Mouse (Mus musculus) liver, adult (tissue): ENCODE measurements around the gene Irf2bp2.

ENCODE experiments used
- GATA4 ChIP-seq: IDR thresholded peaks from 2 replicates; pipeline ENCODE4 v1.6.1; 2014; ENCODE audit warnings: mild to moderate bottlenecking, low read length; ENCODE audit not compliant: insufficient replicate concordance

The Irf2bp2 gene

DNA sequence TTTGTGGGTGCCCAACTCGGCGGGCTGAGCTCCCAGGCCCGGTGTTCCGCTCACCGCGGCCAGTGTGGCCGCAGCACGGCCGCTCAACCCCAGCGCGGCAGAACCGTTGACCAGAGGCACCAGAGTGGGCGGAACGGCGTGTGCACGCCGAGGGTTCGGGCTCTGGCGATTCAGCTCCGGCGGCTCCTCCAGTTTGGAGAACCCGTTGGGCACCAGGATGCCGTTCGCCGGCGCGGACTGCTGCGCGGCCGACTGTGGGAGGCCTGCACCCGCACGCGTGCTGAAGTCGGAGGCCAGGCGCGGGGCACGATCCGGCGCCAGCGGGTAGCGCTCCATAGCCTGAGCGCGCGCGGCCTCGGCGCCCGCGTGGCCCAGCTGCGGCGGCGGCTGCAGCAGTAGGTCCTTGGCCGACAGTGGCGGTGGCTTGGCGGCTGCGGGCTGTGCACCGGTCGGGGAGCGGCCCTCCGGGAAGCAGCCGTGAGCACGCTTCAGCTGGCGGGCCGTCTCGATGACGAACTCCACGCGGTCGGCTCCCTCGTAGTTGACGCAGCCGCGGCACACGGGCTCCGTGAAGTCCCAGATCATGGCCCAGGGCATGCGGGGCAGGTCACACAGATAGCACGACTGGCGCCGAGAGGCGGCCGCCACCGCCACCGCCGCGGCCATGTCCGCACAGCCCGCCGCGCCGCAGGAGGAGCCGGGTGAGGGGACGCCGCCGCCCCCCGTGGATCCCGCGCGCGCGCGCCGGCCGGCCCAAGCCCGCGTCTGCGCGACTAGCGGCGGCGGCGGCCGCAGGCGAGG, 815 bp downstream of the Irf2bp2 start:
- TF ChIP-seq GATA4 = no peak

DNA sequence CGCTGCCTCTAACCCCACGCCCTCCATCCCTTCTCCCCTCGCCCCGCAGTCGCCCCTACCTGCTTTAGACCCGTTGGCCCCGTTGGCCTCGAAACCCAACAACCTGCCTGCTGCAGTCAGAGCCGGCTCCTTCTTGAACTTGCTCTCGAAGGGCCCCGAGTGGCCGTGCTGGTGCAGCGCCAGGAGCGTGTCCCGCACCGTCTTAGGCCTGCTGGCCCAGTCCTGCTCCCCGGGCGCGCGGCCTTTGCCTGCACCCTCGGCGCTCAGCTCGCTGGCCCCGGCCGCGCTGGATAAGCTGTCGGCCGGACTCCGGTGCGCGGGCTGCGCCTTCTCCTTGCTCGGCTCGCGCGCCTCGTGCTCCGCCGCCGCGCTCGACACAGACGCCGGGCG, 1.4 kb downstream of the Irf2bp2 start:
- no peak for TF ChIP-seq GATA4

DNA sequence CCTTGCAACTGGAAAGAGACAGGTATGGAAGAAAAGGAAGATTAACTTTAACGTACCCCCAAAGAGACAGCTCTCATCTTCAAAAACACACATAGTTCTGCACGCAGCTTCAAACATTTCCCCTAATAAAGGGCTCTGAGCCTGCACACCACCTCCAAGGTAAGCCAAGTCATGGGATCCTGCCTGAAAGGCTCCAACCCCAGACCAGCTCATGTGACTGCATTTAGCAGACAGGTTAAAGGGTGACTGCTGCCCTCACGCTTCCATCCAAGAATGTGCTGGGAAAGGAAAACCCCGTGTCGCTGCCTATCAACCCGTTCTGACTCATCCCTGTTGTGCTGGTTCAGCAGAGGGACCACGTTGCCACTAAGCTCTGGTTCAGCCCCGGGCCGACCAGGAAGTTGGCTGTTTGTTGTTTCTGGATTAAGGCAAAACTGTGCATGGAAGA, 1.9 kb downstream of the Irf2bp2 start:
- no peak; the same call in 1 of the 2 replicates for TF ChIP-seq GATA4

- no peak for TF ChIP-seq GATA4
These were observed 2.5 kb downstream of the Irf2bp2 start for GRCm38 (mm10) chr8:126591141-126591820.

DNA sequence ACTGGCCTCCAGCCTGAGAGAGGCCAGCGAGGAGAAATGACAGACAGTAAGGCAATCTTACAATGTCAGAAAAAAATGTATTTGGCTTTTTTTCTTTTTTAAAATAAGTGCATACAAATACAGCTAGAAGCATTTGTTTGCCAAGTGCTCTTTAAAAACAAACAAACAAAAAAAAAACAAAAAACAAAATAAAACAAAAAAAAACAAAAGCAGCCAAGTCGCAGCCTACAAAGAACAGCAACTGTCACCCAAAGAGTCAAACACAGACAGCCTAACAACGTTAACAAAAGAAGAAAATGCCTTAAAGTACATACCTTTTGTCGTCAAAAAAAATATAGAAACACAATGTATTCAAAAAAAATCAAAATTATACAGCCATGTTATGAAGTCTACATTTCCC, 3.2 kb downstream of the Irf2bp2 start:
- no peak for TF ChIP-seq GATA4

DNA sequence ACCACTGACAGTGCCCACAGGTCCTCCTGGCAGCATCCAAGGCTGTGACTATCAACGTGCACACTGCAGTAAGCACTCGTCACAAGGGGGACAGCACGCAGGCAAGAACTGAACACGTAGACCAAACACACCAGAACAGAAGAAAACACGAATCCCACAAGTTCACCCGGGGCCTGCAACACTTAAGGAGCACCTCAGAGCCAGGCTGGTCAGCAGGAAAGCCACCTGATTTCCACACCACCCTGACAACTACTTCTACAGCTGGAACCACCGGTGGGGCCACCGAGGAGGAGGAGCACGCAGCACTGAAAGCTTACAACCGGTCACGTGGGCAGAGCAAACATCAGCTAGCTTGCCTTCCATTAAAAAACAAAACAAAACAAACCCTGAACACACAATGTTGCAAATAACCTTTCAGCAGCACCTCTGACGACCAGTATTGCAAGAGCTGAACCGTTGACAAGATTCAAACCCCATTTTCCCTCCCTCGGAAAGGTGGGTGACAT, 3.7 kb downstream of the Irf2bp2 start:
- no peak for TF ChIP-seq GATA4

GRCm38 (mm10) chr8:126589507-126590023, 4.2 kb downstream of the Irf2bp2 start:
- TF ChIP-seq GATA4 = no peak

DNA sequence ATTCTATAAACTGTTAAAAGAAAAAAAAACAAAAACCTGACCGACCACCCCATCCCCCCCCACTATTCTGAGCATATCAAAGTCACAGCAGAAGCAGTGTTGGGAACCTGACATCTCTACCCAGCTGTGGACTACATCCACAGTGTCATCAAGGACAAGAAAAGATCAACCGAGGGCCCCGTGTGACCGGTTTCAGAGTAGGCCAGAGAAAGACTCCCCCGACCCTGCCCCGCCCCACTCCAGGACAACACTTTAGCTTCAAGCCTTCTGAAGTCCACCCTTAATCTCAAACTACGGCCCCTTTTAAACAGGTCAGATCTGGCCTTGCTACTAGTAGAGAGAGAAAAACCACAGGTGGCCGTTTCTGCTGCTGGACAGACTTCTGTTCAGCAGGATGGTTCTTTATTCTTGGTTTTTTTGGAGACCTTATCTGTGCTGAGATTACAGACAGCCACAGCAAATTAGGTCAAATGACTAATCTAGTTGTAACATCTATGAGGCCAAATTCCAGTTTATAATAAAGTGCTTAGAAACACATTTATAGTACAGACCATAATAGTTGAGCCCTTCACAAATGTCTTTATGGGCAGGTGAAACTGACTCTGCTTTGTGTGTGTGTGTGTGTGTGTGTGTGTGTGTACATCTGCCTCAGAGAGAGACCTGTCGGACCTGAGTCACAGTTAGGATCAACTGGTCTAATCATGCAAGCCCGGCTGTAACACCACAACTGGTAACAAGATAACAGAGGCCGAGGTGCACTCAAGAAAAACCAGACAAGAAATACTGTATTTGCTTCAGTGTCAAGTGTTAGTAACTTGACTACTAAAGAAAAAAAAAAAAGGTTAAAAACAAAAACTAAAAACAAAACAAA, 4.9 kb downstream of the Irf2bp2 start:
- 0 out of 2 replicates have a peak, but pooled peaks have one; percentile 7 for TF ChIP-seq GATA4

DNA sequence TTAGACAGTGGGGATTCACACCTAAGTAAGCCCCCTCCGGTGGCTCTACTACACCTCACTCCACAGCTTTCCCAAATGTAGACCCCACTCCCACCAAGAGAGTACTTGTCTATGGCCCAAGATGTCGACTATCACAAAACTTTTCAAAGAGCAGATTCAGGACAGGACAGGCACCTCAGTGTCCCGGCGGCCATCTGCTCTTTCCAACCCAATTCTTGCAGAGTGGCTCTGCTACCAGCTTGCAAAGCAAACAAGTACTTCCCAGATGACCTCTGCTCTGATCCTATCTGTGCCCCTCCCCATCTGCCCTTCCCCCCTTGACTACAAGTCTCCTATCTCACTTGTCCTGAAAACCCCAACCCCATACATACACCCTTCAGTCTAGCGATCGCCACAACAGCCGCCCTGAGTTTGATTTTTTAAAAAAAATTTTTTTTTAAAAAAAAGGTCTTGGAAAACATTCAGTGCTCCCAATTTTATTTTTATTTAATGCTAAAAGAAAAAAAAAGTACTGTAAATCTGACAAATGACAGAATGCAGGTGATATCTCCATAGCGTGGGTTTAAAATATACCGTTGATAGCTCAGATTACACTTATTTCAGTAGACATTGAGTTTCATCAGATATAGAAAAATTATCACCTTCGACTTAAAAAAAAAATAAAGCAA, 5.8 kb downstream of the Irf2bp2 start:
- no peak for TF ChIP-seq GATA4

DNA sequence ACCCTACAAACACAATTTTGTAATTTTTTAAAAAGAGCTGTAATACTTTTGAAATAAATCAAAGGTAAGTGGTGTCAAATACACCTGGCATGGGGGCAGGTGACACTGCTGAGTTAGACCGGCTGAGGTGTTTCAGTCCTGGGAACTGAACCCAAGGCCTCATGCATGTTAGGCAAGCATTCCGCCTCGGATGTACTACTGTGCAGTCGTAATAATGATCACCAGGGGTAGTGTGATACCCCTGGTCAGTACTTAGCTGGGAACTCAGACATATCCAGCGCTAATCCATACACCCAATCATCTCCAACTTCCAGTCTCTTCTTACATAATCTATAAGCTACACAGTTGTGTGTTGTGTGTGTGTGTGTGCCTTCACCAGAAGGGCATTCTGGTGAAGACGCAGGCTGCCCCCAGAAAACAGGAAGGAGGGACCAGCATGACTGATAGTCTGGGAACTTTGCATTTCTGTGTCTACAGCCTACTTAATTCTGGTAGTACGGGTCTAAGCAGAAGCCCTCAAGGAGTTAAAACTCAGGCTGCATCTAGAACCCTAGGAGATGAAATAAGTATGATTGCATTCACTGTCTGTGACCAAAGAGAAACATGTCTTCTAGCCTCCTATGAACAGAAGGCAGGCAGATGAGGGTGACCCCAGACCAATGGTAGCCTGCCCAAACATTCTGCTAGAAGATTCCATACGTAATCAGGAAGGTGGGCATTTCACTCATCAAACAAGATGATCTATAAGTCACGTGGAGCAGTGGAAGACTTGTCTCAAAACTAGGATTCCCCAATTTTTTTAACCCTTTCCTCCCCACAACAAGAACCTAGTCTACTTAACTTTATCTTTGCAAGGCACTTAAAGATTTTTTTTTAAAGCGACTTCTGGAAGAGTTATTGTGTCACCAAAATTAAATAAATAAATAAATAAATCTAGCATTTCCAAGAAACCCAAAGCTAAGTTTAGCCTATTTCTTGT, 6.9 kb downstream of the Irf2bp2 start:
- no peak for TF ChIP-seq GATA4

GRCm38 (mm10) chr8:126586101-126586500, 7.7 kb downstream of the Irf2bp2 start:
- no peak for TF ChIP-seq GATA4

DNA sequence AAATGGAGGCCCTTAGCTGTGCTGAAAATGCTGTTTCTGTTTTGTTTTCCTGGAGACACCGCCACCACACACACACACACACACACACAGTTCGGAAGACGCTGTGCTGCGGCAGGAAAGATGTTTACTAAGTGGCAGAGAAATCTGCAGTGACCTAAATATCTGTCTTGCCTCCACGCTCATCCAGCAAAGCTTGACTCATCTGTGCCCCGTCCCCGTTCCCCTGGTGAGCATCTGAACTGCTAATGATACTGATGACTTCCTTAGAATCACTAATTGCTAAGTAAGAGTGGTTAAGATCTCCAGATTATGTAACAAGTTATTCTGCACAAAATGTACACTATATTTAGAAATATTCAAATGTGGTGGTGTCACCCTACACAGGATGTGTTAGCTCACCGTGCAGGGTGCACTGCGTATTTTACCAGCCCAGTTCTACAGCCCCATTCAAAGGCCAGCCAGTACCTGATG, 8.2 kb downstream of the Irf2bp2 start:
- no peak for TF ChIP-seq GATA4

DNA sequence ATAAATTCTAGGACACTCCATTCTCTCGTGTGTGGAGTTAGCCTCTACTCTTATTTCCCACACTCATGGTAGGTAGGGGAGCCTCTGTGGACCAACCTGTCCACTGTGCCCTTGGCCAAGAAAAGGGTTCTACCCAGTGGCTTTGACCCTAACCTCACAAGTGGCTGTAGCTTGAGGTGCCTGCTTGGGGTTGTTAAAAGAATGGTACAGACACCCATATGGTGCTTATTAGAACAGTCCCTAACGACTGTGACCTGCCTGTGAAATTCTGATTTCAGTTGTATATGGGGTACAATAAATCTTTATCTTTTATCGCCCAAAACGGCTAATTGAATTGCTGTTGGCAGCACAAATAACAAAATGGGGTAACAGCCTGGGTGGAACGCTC, 8.9 kb downstream of the Irf2bp2 start:
- no peak for TF ChIP-seq GATA4

GRCm38 (mm10) chr8:126583971-126584843, 9.6 kb downstream of the Irf2bp2 start:
- peak; percentile 79; the same call in 1 of the 2 replicates for TF ChIP-seq GATA4
